29 mouse cellular contexts compared by ENCODE assay signal in the genomic region with DNA sequence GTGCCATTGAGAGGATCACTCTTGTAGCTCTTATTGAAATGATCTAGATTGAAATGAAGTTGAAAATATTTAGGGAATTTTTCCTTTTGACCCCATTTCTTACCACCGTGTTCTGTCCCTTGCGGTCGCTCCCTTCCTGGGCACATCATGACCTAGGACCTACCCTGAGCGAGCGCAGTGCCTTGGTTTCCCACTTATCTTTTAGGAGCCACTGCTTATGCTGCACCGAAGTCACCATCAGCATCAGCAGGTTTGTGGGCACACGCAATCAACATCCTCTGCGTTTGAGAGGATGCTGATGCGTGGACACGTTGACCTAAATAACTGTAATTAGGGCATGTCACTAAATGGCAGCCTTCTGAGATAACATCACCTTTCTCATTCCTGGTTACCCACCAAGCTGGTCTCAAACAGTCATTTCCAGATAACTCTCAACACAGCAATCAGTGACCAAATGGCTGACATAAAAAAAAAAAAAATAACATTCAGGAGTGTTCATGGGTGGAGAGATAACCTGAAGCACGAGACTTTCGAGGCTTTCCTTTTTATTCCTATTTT. TPM values are rescaled to one million over a fixed set of nuclear protein-coding genes. Genes with fewer than 3 reads are reported as not detected.
A peak's percentile ranks its signal among the peaks of the same experiment; 100 is the strongest.
DNase-seq lines count a peak whose midpoint lies in the region; ATAC-seq and TF ChIP-seq lines count a peak whose summit lies in the region.
"Had no signal": no experiment of that assay in that cellular context is flagged by ENCODE, and none has a peak within 500 bp of the region (broad histone marks: within the 10 kb centered on the region; RNA-seq: fewer than 3 reads in every experiment).

No protein-coding gene starts in this region.

- no peaks in the 10 kb centered on the region; the same call in 1 of the 2 replicates for H3K27me3 ChIP-seq in embryonic facial prominence, embryonic 13.5 days
- peaks cover 5% of the 10 kb centered on the region; the same call in 1 of the 2 replicates for H3K27me3 ChIP-seq in embryonic facial prominence, embryonic 10.5 days (replicated peaks; ENCODE audit: low read depth, poor library complexity, severe bottlenecking)
- H3K27me3 ChIP-seq in thymus, adult 2 months (ENCODE audit: control insufficient read depth, insufficient read depth, low read length), result no peaks in the 10 kb centered on the region
- no peaks in the 10 kb centered on the region for H3K27me3 ChIP-seq in CH12.LX (replicated peaks)
- H3K27me3 ChIP-seq: forebrain, embryonic 15.5 days had no signal

- peak; percentile 51 for TF ChIP-seq EP300 in CH12.LX (IDR thresholded peaks at IDR 0.05; ENCODE audit: low read length)

- dilution Hi-C loops in CH12.LX (cut with MboI; ENCODE audit: extremely low pct_ligation_motif_present, extremely low pct_unique_long_range_greater_than_20kb, low sequenced_read_pairs), result no loop called here

- no peaks in the 10 kb centered on the region for H3K36me3 ChIP-seq in embryonic facial prominence, embryonic 13.5 days
- no peaks in the 10 kb centered on the region for H3K36me3 ChIP-seq in embryonic facial prominence, embryonic 10.5 days (replicated peaks)
- peaks cover 25% of the 10 kb centered on the region for H3K36me3 ChIP-seq in thymus, adult 2 months (ENCODE audit: control insufficient read depth, insufficient read depth, low read length)
- H3K36me3 ChIP-seq in CH12.LX (replicated peaks in 1 of 2; ENCODE audit: control insufficient read depth in 1 of 2, insufficient read depth in 1 of 2, low read length in 1 of 2), result peaks cover 20 to 41% of the 10 kb centered on the region in 2 experiments
- H3K36me3 ChIP-seq: forebrain, embryonic 12.5 days; forebrain, embryonic 15.5 days; G1E; heart, embryonic 10.5 days; heart, embryonic 13.5 days had no signal

- no peaks in the 10 kb centered on the region for H3K9me3 ChIP-seq in embryonic facial prominence, embryonic 13.5 days
- H3K9me3 ChIP-seq in embryonic facial prominence, embryonic 10.5 days, result no peaks in the 10 kb centered on the region
- H3K9me3 ChIP-seq in CH12.LX (replicated peaks; ENCODE audit: low read length), result no peaks in the 10 kb centered on the region
- H3K9me3 ChIP-seq: forebrain, embryonic 12.5 days; forebrain, embryonic 15.5 days; G1E; heart, embryonic 10.5 days; heart, embryonic 13.5 days had no signal

- H3K4me2 ChIP-seq in embryonic facial prominence, embryonic 13.5 days, result no peak overlapping the region
- H3K4me2 ChIP-seq in CH12.LX (ENCODE audit: insufficient read depth, low read depth, poor library complexity, severe bottlenecking), result peak overlapping the region; percentile 54
- H3K4me2 ChIP-seq: forebrain, embryonic 12.5 days; forebrain, embryonic 15.5 days; heart, embryonic 13.5 days; hindbrain, embryonic 14.5 days had no signal

- no peak for TF ChIP-seq POLR2A in thymus, adult 2 months (IDR thresholded peaks at IDR 0.05; ENCODE audit: control insufficient read depth, extremely low read depth, insufficient read depth, low read length, poor library complexity)
- no peak for TF ChIP-seq POLR2A in CH12.LX (IDR thresholded peaks at IDR 0.05; ENCODE audit: low read depth, low read length)

- TF ChIP-seq CTCF in thymus, adult 2 months (IDR thresholded peaks at IDR 0.05; ENCODE audit: borderline replicate concordance, control insufficient read depth, extremely low read depth, insufficient read depth, low read length, poor library complexity), result no peak
- no peak for TF ChIP-seq CTCF in CH12.LX (conservative IDR thresholded peaks at IDR 0.05 in 1 of 2, IDR thresholded peaks at IDR 0.05 in 1 of 2; ENCODE audit: low read depth in 2 of 2, low read length in 2 of 2)

- ATAC-seq in embryonic facial prominence, embryonic 13.5 days (ENCODE audit: insufficient number of reproducible peaks, insufficient read depth, low FRiP score, low TSS enrichment, low read depth), result no peak
- ATAC-seq: forebrain, embryonic 15.5 days; hindbrain, postnatal 0 days; Patski had no signal

- peaks cover 7% of the 10 kb centered on the region; the same call in 1 of the 2 replicates for H3K4me1 ChIP-seq in embryonic facial prominence, embryonic 13.5 days
- H3K4me1 ChIP-seq in embryonic facial prominence, embryonic 10.5 days, result peaks cover 17% of the 10 kb centered on the region
- H3K4me1 ChIP-seq in thymus, adult 2 months (replicated peaks; ENCODE audit: control insufficient read depth, insufficient read depth, low read length), result peaks cover 35% of the 10 kb centered on the region
- peaks cover 26 to 67% of the 10 kb centered on the region in 2 experiments for H3K4me1 ChIP-seq in CH12.LX (ENCODE audit: control insufficient read depth in 1 of 2, insufficient read depth in 2 of 2)
- H3K4me1 ChIP-seq: forebrain, embryonic 12.5 days; forebrain, embryonic 15.5 days had no signal

- 0 out of 2 replicates have a peak overlapping the region, but pooled peaks have one; percentile 39 for H3K27ac ChIP-seq in embryonic facial prominence, embryonic 13.5 days
- no peak overlapping the region for H3K27ac ChIP-seq in embryonic facial prominence, embryonic 10.5 days (replicated peaks)
- H3K27ac ChIP-seq in thymus, adult 2 months (ENCODE audit: control insufficient read depth, insufficient read depth, low read length), result peak overlapping the region; percentile 67
- H3K27ac ChIP-seq in CH12.LX (ENCODE audit: insufficient read depth, low read depth), result peak overlapping the region; percentile 86
- H3K27ac ChIP-seq: forebrain, embryonic 12.5 days; forebrain, embryonic 15.5 days; heart, adult 2 months; heart, embryonic 10.5 days; heart, embryonic 13.5 days; hindbrain, embryonic 14.5 days; hindbrain, postnatal 0 days had no signal

- peaks cover 12% of the 10 kb centered on the region for H3K79me2 ChIP-seq in CH12.LX (replicated peaks; ENCODE audit: control insufficient read depth, extremely low read depth, insufficient read depth, poor library complexity, severe bottlenecking)

- no peak overlapping the region for H3K4me3 ChIP-seq in embryonic facial prominence, embryonic 13.5 days
- H3K4me3 ChIP-seq in embryonic facial prominence, embryonic 10.5 days, result no peak overlapping the region
- H3K4me3 ChIP-seq in thymus, adult 2 months (ENCODE audit: control insufficient read depth, insufficient read depth, low read length), result no peak overlapping the region
- peak overlapping the region in 1 of 3 experiments; percentile 44 for H3K4me3 ChIP-seq in CH12.LX (replicated peaks in 1 of 3; ENCODE audit: low read depth in 2 of 3, low read length in 2 of 3, poor library complexity in 1 of 3)
- H3K4me3 ChIP-seq: erythroblast, embryonic 14.5 days; forebrain, embryonic 12.5 days; forebrain, embryonic 15.5 days; heart, adult 2 months; heart, embryonic 10.5 days; heart, embryonic 13.5 days had no signal

- DNase-seq in embryonic facial prominence, embryonic 10.5 days (ENCODE audit: low spot score), result no peak
- no peak for DNase-seq in thymus, adult 2 months
- no peak for DNase-seq in thymus, postnatal 0 days (ENCODE audit: low spot score)
- DNase-seq in CH12.LX (ENCODE audit: extremely low read depth) (no peak), liver (no peak)
- DNase-seq in induced T-regulatory cell, adult 2 months (ENCODE audit: low read depth), result peak; percentile 76
- no peak for DNase-seq in layer of hippocampus, postnatal 14 days (ENCODE audit: low spot score in 2 of 2)
- DNase-seq: adrenal gland, adult 2 months; adrenal gland, postnatal 14 days; cerebellum, adult 11 months; cerebellum, adult 2 months; cerebellum, adult 9-11 months; cerebellum, postnatal 25 days; gastrocnemius, postnatal 36 days; heart, adult 2 months; heart, postnatal 14 days; heart, postnatal 4 days had no signal

- no peak for TF ChIP-seq RAD21 in CH12.LX (IDR thresholded peaks at IDR 0.05; ENCODE audit: low read depth, low read length)

- in situ Hi-C loops in CH12.LX (cut with MboI; ENCODE audit: low pct_ligation_motif_present, low pct_unique_long_range_greater_than_20kb, low sequenced_read_pairs), result loop anchor here (5.0 kb wide), 1 partner anchor 67 kb away; the partner anchor contains the start of gene Ikzf3

- WGBS in embryonic facial prominence, embryonic 13.5 days, result 81% methylated on average over 12 of the region's 12 CpGs
- 87% methylated on average over 12 of the region's 12 CpGs for WGBS in embryonic facial prominence, embryonic 10.5 days
- 89% methylated on average over 12 of the region's 12 CpGs for WGBS in thymus, adult 2 months

- no peak overlapping the region for H3K9ac ChIP-seq in embryonic facial prominence, embryonic 13.5 days
- peak overlapping the region; percentile 10; the same call in 1 of the 2 replicates for H3K9ac ChIP-seq in CH12.LX (ENCODE audit: insufficient read depth, low read depth)
- H3K9ac ChIP-seq: forebrain, embryonic 12.5 days; forebrain, embryonic 15.5 days; heart, embryonic 13.5 days; hindbrain, embryonic 14.5 days had no signal

TF ChIP-seq in CH12.LX, 34 proteins besides CTCF, POLR2A, EP300 and RAD21 (continues in another document):
- no peak for TF ChIP-seq PAX5 (IDR thresholded peaks at IDR 0.05; ENCODE audit: low read length)
- peak; percentile 48 for TF ChIP-seq BHLHE40 (IDR thresholded peaks at IDR 0.05; ENCODE audit: low read depth, low read length)
- TF ChIP-seq ZNF384 (IDR thresholded peaks at IDR 0.05; ENCODE audit: low read depth, low read length), result peak; percentile 79
- no peak for TF ChIP-seq UBTF (IDR thresholded peaks at IDR 0.05; ENCODE audit: low read depth, low read length)
- 0 out of 2 replicates have a peak, but pooled peaks have one; percentile 30 for TF ChIP-seq MAZ (IDR thresholded peaks at IDR 0.05; ENCODE audit: low read depth, low read length)
- no peak for TF ChIP-seq USF2 (conservative IDR thresholded peaks at IDR 0.05; ENCODE audit: low read depth, low read length)

RNA-seq across cellular contexts. Expression of gene Grb7, which starts 33.8 kb away (rescaled TPM):
- polyA plus RNA-seq in embryonic facial prominence, embryonic 13.5 days (2015; fragmentation: Nextera tagmentation; extraction: Ambion mirVana), result 12.4 and 12.5 TPM in 2 replicates
- polyA plus RNA-seq in embryonic facial prominence, embryonic 10.5 days (2016; fragmentation: Nextera tagmentation; extraction: Ambion mirVana), result 11.9 and 13.3 TPM in 2 replicates
- polyA plus RNA-seq in thymus, adult 2 months (2012; rRNA removed), result 6.7 and 6.8 TPM in 2 replicates
- 3.7 and 4.5 TPM in 2 replicates for polyA plus RNA-seq in thymus, postnatal 0 days (2015; fragmentation: Nextera tagmentation; extraction: Ambion mirVana)
- total RNA-seq in CH12.LX (2012; rRNA removed) (8.0 and 13.3 TPM in 2 replicates), CH12.LX (2014; rRNA removed) (3.0 and 4.5 TPM in 2 replicates)
- polyA plus RNA-seq in CH12.LX (2012; ENCODE audit: insufficient read length, low read depth), result 9.9 and 11.5 TPM in 2 replicates
- total RNA-seq in layer of hippocampus, postnatal 14 days (2021), result 1 to 10 TPM; 1.1 to 1.6 TPM
- total RNA-seq: common myeloid progenitor, adult 5-6 weeks; G1E; gastrocnemius, postnatal 36 days; granulocyte monocyte progenitor cell, adult 5-6 weeks; heart, postnatal 4 days had no signal
- polyA plus RNA-seq: G1E had no signal

RNA-seq across cellular contexts. Expression of gene Mien1, which starts 41.2 kb away (rescaled TPM):
- 78.0 and 90.7 TPM in 2 replicates for polyA plus RNA-seq in embryonic facial prominence, embryonic 13.5 days (2015; fragmentation: Nextera tagmentation; extraction: Ambion mirVana)
- polyA plus RNA-seq in embryonic facial prominence, embryonic 10.5 days (2016; fragmentation: Nextera tagmentation; extraction: Ambion mirVana), result 83.5 and 85.9 TPM in 2 replicates
- 70.5 and 96.7 TPM in 2 replicates for polyA plus RNA-seq in thymus, adult 2 months (2012; rRNA removed)
- polyA plus RNA-seq in thymus, postnatal 0 days (2015; fragmentation: Nextera tagmentation; extraction: Ambion mirVana), result 227 and 241 TPM in 2 replicates
- 129 and 136 TPM in 2 replicates for total RNA-seq in CH12.LX (2012; rRNA removed)
- total RNA-seq in CH12.LX (2014; rRNA removed), result 80.3 and 84.7 TPM in 2 replicates
- polyA plus RNA-seq in CH12.LX (2012; ENCODE audit: insufficient read length, low read depth), result 94.6 and 109 TPM in 2 replicates
- 100 to 1,000 TPM in 1 of 2 experiments, 10 to 100 TPM in 1; 87.7 to 102 TPM for total RNA-seq in layer of hippocampus, postnatal 14 days (2021)
